Mouse (Mus musculus): ENCODE results near the gene Hist2h2ab.
"Not testable (repeated sequence)": the region's sequence is repeated elsewhere in the genome, so short reads cannot be mapped to it uniquely, and the experiment has no call there.

Hist2h2ab gene

GRCm38 (mm10) chr3:96198601-96199251 is 20.9 kb upstream of the Hist2h2ab start:
- not testable (repeated sequence) for DNase-seq

- no peak for DNase-seq
These were observed 19.9 kb upstream of the Hist2h2ab start for GRCm38 (mm10) chr3:96199731-96200130.

- DNase-seq: no peak
These were observed 11.8 kb upstream of the Hist2h2ab start for GRCm38 (mm10) chr3:96207819-96208218.

- DNase-seq: peak; percentile 36
These were observed 10.4 kb upstream of the Hist2h2ab start for GRCm38 (mm10) chr3:96209242-96209641.

- peak; percentile 29 for DNase-seq
These were observed 449 bp upstream of the Hist2h2ab start for GRCm38 (mm10) chr3:96219191-96219641.

- DNase-seq: not testable (repeated sequence)
These were observed 583 bp downstream of the Hist2h2ab start for GRCm38 (mm10) chr3:96220131-96220764.

- DNase-seq: peak; percentile 94
These were observed 1.3 kb downstream of the Hist2h2ab start, which contains the start of the genes Hist2h2ac and Hist2h2be for GRCm38 (mm10) chr3:96220765-96221639. Gene Hist2h2ac (minus strand): TSS chr3:96220880. Gene Hist2h2be (plus strand): TSS chr3:96221119.

GRCm38 (mm10) chr3:96221640-96222038 is 2.0 kb downstream of the Hist2h2ab start:
- no peak for DNase-seq

- DNase-seq: no peak
These were observed 3.1 kb downstream of the Hist2h2ab start for GRCm38 (mm10) chr3:96222774-96223173.

- DNase-seq: no peak
These were observed 5.8 kb downstream of the Hist2h2ab start for GRCm38 (mm10) chr3:96225421-96225820.

- no peak for DNase-seq
These were observed 7.3 kb downstream of the Hist2h2ab start for GRCm38 (mm10) chr3:96226695-96227648.

GRCm38 (mm10) chr3:96228828-96229227 is 9.2 kb downstream of the Hist2h2ab start:
- no peak for DNase-seq

- DNase-seq: no peak
These were observed 10.7 kb downstream of the Hist2h2ab start for GRCm38 (mm10) chr3:96230404-96230803.

GRCm38 (mm10) chr3:96230910-96231757 is 11.5 kb downstream of the Hist2h2ab start:
- no peak for DNase-seq

- DNase-seq: peak; percentile 36
These were observed 12.1 kb downstream of the Hist2h2ab start for GRCm38 (mm10) chr3:96231758-96232120.

GRCm38 (mm10) chr3:96234914-96235313 is 15.2 kb downstream of the Hist2h2ab start:
- DNase-seq: no peak

- no peak for DNase-seq
These were observed 16.2 kb downstream of the Hist2h2ab start for GRCm38 (mm10) chr3:96235836-96236235.

GRCm38 (mm10) chr3:96236834-96237334 is 17.2 kb downstream of the Hist2h2ab start:
- no peak for DNase-seq

- DNase-seq: no peak
These were observed 17.8 kb downstream of the Hist2h2ab start for GRCm38 (mm10) chr3:96237335-96237903.

GRCm38 (mm10) chr3:96237904-96238511 is 18.3 kb downstream of the Hist2h2ab start:
- DNase-seq: no peak
